Mouse (Mus musculus) CH12.LX (cell line): ENCODE measurements around the gene Prr30. TPM values are rescaled to one million over a fixed set of nuclear protein-coding genes. Genes with fewer than 3 reads are reported as not detected.
"Not testable (repeated sequence)": the region's sequence is repeated elsewhere in the genome, so short reads cannot be mapped to it uniquely, and the experiment has no call there.

ENCODE experiments used
- DNase-seq: peaks from one replicate; pipeline ENCODE4 v3.0.0-alpha.2; 2013; ENCODE audit errors: extremely low read depth
- H3K27ac ChIP-seq: 2 replicates; pipeline ENCODE4 v1.5.1; 2012; ENCODE audit warnings: low read depth, mild to moderate bottlenecking, control low read depth, moderate library complexity; ENCODE audit not compliant: insufficient read depth
- H3K27me3 ChIP-seq: replicated peaks from 2 replicates; pipeline ENCODE3; 2012; ENCODE audit warnings: inconsistent platforms
- H3K36me3 ChIP-seq, 2 experiments: replicated peaks in 1 of 2; 2 replicates each; pipeline versions ENCODE3 to v1.6.1; 2012; ENCODE audit warnings: inconsistent platforms in 1 of 2, low read length in 1 of 2, mild to moderate bottlenecking in 1 of 2, mixed read lengths in 1 of 2, moderate library complexity in 1 of 2; ENCODE audit not compliant: control insufficient read depth in 1 of 2, insufficient read depth in 1 of 2
- H3K4me1 ChIP-seq, 2 experiments: 2 replicates each; pipeline ENCODE4 v1.6.1; 2012; ENCODE audit warnings: inconsistent platforms in 1 of 2, moderate library complexity in 1 of 2; ENCODE audit not compliant: insufficient read depth in 2 of 2, control insufficient read depth in 1 of 2
- H3K4me2 ChIP-seq: 2 replicates; pipeline ENCODE4 v1.6.1; 2012; ENCODE audit warnings: low read depth, mild to moderate bottlenecking, control low read depth; ENCODE audit not compliant: poor library complexity, insufficient read depth, severe bottlenecking
- H3K4me3 ChIP-seq, 3 experiments: fragments of 150-350 bp in 1 of 3; sonication (generic) in 1 of 3; replicated peaks in 1 of 3; 2 replicates each; pipeline versions ENCODE3 to v1.5.1; 2011 to 2012; ENCODE audit warnings: low read depth in 2 of 3, low read length in 2 of 3, mild to moderate bottlenecking in 2 of 3, moderate library complexity in 2 of 3, control low read depth in 1 of 3, improper control_type of control experiment in 1 of 3, inconsistent platforms in 1 of 3, mixed read lengths in 1 of 3; ENCODE audit not compliant: poor library complexity in 1 of 3
- H3K79me2 ChIP-seq: replicated peaks from 2 replicates; pipeline ENCODE4 v1.6.1; 2012; ENCODE audit warnings: mild to moderate bottlenecking, moderate library complexity; ENCODE audit not compliant: control insufficient read depth, poor library complexity, insufficient read depth, severe bottlenecking; ENCODE audit errors: extremely low read depth
- H3K9ac ChIP-seq: 2 replicates; pipeline ENCODE4 v1.6.1; 2012; ENCODE audit warnings: low read depth, mild to moderate bottlenecking, control low read depth, moderate library complexity; ENCODE audit not compliant: insufficient read depth
- H3K9me3 ChIP-seq: replicated peaks from 2 replicates; pipeline ENCODE3; 2012; ENCODE audit warnings: low read length, inconsistent platforms, mixed read lengths
- BHLHE40 ChIP-seq: IDR thresholded peaks from 2 replicates; pipeline ENCODE4 v1.6.1; 2011; ENCODE audit warnings: mild to moderate bottlenecking, low read depth, low read length, improper control_type of control experiment
- IRF4 ChIP-seq: IDR thresholded peaks from 2 replicates; pipeline ENCODE4 v1.6.1; 2014; ENCODE audit warnings: low read depth, mild to moderate bottlenecking, inconsistent platforms, low read length, improper control_type of control experiment
- JUND ChIP-seq: conservative IDR thresholded peaks from 2 replicates; pipeline ENCODE4 v1.6.1; 2011; ENCODE audit warnings: low read depth, low read length, improper control_type of control experiment
- KAT2A ChIP-seq: IDR thresholded peaks from 2 replicates; pipeline ENCODE4 v1.6.1; 2012; ENCODE audit warnings: low read length, improper control_type of control experiment, inconsistent platforms; ENCODE audit not compliant: insufficient replicate concordance
- MAFK ChIP-seq: IDR thresholded peaks from 2 replicates; pipeline ENCODE4 v1.6.1; 2011; ENCODE audit warnings: low read length, improper control_type of control experiment; ENCODE audit not compliant: insufficient replicate concordance
- MAX ChIP-seq: IDR thresholded peaks from 2 replicates; pipeline ENCODE4 v1.6.1; 2011; ENCODE audit warnings: low read length, improper control_type of control experiment
- MAZ ChIP-seq: IDR thresholded peaks from 2 replicates; pipeline ENCODE4 v1.6.1; 2012; ENCODE audit warnings: low read depth, mild to moderate bottlenecking, inconsistent platforms, low read length, improper control_type of control experiment, moderate library complexity
- NRF1 ChIP-seq: IDR thresholded peaks from 2 replicates; pipeline ENCODE4 v1.6.1; 2014; ENCODE audit warnings: low read depth, mild to moderate bottlenecking, inconsistent platforms, low read length, improper control_type of control experiment, moderate library complexity
- POLR2AphosphoS2 ChIP-seq: IDR thresholded peaks from 2 replicates; pipeline ENCODE4 v1.6.1; 2011; ENCODE audit warnings: low read depth, low read length, improper control_type of control experiment
- RCOR1 ChIP-seq: conservative IDR thresholded peaks from 2 replicates; pipeline ENCODE4 v1.6.1; 2012; ENCODE audit warnings: low read depth, mild to moderate bottlenecking, inconsistent platforms, low read length, improper control_type of control experiment
- USF1 ChIP-seq: IDR thresholded peaks from 2 replicates; pipeline ENCODE4 v1.6.1; 2014; ENCODE audit warnings: low read depth, mild to moderate bottlenecking, inconsistent platforms, low read length, improper control_type of control experiment
- USF2 ChIP-seq: conservative IDR thresholded peaks from 2 replicates; pipeline ENCODE4 v1.6.1; 2011; ENCODE audit warnings: low read depth, low read length, improper control_type of control experiment
- ZC3H11A ChIP-seq: IDR thresholded peaks from 2 replicates; pipeline ENCODE4 v1.6.1; 2012; ENCODE audit warnings: low read depth, mild to moderate bottlenecking, inconsistent platforms, low read length, improper control_type of control experiment
- ZNF384 ChIP-seq: IDR thresholded peaks from 2 replicates; pipeline ENCODE4 v1.6.1; 2012; ENCODE audit warnings: low read depth, low read length, improper control_type of control experiment, inconsistent platforms
- dilution Hi-C: fragments of 300-500 bp; cut with MboI; formaldehyde crosslinking; loops from 2 replicates; pipeline ENCODE4 v1.14.3; 2020; ENCODE audit warnings: low sequenced_read_pairs; ENCODE audit not compliant: extremely low pct_unique_long_range_greater_than_20kb, extremely low pct_ligation_motif_present
- in situ Hi-C: fragments of 300-500 bp; cut with MboI; formaldehyde crosslinking; loops from 3 replicates; pipeline ENCODE4 v1.14.3; 2019; ENCODE audit warnings: low sequenced_read_pairs, low pct_ligation_motif_present, low pct_unique_long_range_greater_than_20kb, mixed read lengths
- polyA plus RNA-seq: library from polyadenylated mRNA; unstranded; fragments of >175 nt; gene quantifications from 2 replicates; pipeline ENCODE4 v1.2.1, GENCODE M21; 2012; ENCODE audit warnings: low read depth; ENCODE audit not compliant: insufficient read length
- total RNA-seq, 2 experiments: library from RNA; depleted of rRNA; stranded (reverse); fragments of 300-350 nt in 1 of 2; fragments of >200 nt in 1 of 2; gene quantifications; 2 replicates each; pipeline ENCODE4 v1.2.3; 2012 to 2014

The Prr30 gene
- total and polyA plus RNA-seq, 3 experiments = not detected

- no peak for DNase-seq
- Histone ChIP-seq H3K36me3 (no peaks in the 10 kb centered on the region), H3K27me3 (no peaks in the 10 kb centered on the region), H3K4me1 (no peaks in the 10 kb centered on the region), H3K4me2 (no peak overlapping the region), H3K9ac (no peak overlapping the region), H3K79me2 (no peaks in the 10 kb centered on the region), H3K27ac (no peak overlapping the region), H3K9me3 (no peaks in the 10 kb centered on the region), H3K4me3 (no peak overlapping the region)
- in situ Hi-C loops = no loop called here
- dilution Hi-C loops = no loop called here
- no peak for TF ChIP-seq KAT2A
- no peak for TF ChIP-seq IRF4
- TF ChIP-seq MAX = no peak
- no peak for TF ChIP-seq JUND
- TF ChIP-seq MAFK = no peak
- TF ChIP-seq MAZ = no peak
- no peak for TF ChIP-seq USF1
- TF ChIP-seq ZC3H11A = no peak
Observed at GRCm38 (mm10) chr14:101245706-101246105, 45.6 kb upstream of the Prr30 start.

- H3K79me2 ChIP-seq, H3K27me3 ChIP-seq, H3K9ac ChIP-seq, DNase-seq, H3K4me3 ChIP-seq, H3K4me2 ChIP-seq, H3K27ac ChIP-seq, dilution Hi-C loops, in situ Hi-C loops, H3K36me3 ChIP-seq, H3K9me3 ChIP-seq, H3K4me1 ChIP-seq: not testable (repeated sequence)
Observed at GRCm38 (mm10) chr14:101244441-101244840, 44.3 kb upstream of the Prr30 start.

GRCm38 (mm10) chr14:101237965-101238364 lies 37.8 kb upstream of the Prr30 start:
- no peak for DNase-seq
- dilution Hi-C loops = no loop called here
- no peak overlapping the region for H3K27ac ChIP-seq
- H3K4me3 ChIP-seq = no peak overlapping the region
- H3K4me2 ChIP-seq = no peak overlapping the region
- peaks cover 0 to 3% of the 10 kb centered on the region in 2 experiments; a peak in 1 of 4 replicates for H3K4me1 ChIP-seq
- H3K9ac ChIP-seq = no peak overlapping the region
- H3K9me3 ChIP-seq = no peaks in the 10 kb centered on the region
- no peaks in the 10 kb centered on the region for H3K27me3 ChIP-seq
- H3K36me3 ChIP-seq = no peaks in the 10 kb centered on the region
- no peak for TF ChIP-seq ZNF384
- TF ChIP-seq POLR2AphosphoS2 = no peak
- no peak for TF ChIP-seq NRF1
- no peak for TF ChIP-seq BHLHE40
- TF ChIP-seq USF2 = no peak
- TF ChIP-seq RCOR1 = no peak
- no peaks in the 10 kb centered on the region for H3K79me2 ChIP-seq
- in situ Hi-C loops = no loop called here
